Mouse (Mus musculus): ENCODE measurements around the gene Cyp2s1. TPM values are rescaled to one million over a fixed set of nuclear protein-coding genes. Genes with fewer than 3 reads are reported as not detected.
"Not testable (repeated sequence)": the region's sequence is repeated elsewhere in the genome, so short reads cannot be mapped to it uniquely, and the experiment has no call there.

The Cyp2s1 gene
- total RNA-seq, 2 experiments from 2014 or later: 0.27 to 0.52 TPM

- DNase-seq: no peak
Observed at GRCm38 (mm10) chr7:25811716-25812115, 5.0 kb downstream of the Cyp2s1 start.

DNA sequence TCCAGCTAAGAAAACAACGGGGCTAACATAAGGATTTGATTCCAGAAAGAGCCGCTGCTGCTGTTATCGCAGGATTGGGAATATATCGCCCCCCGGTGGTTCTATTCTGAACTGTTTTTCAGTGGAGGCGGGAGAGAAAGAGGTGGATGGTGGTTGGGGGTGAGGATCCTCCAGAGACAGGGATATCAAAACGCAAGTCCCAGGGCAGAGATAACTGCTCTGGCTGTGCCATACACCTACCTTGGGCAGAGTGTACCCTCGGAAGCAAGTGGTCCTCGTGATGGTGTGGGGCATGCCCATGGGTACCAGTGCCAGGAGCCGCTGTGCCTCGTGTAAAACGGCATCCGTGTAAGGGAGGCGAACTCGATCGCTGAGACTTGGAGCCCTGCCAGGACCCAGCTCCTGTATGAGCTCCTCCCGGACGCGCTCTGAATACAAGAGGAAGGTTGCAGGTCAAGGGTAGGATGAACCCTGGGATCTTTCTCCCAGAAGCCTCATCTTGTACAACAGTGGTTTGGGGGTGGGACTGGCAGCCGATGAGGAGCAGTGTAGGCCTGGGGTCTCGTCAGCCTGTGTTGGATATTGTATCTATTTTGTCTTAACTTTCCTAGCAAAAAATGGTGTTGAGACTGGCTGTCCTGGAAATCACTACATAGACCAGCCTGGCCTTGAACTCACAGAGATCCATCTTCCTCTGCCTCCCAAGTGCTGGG is 10.9 kb downstream of the Cyp2s1 start:
- DNase-seq: peak; percentile 76

DNA sequence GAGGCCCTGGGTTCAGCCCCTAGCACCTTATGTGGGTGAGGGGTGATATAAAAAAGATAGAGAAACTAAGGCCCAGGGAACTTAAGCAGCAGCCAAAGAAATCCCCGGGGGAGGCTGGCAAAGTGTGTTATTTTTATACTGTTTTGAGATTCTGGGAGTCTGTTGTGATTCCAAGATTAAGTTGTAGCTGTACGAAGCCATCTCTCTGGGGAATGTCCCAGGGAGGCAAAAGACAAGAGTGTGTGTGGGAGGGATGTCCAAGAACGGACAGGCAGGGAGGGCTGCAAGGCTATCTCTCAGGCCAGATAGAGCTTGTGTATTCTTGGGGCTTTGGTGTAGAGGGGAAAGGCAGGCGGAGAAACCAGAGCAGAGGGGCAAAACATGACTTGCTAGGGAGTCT is 11.9 kb downstream of the Cyp2s1 start:
- DNase-seq: no peak

DNA sequence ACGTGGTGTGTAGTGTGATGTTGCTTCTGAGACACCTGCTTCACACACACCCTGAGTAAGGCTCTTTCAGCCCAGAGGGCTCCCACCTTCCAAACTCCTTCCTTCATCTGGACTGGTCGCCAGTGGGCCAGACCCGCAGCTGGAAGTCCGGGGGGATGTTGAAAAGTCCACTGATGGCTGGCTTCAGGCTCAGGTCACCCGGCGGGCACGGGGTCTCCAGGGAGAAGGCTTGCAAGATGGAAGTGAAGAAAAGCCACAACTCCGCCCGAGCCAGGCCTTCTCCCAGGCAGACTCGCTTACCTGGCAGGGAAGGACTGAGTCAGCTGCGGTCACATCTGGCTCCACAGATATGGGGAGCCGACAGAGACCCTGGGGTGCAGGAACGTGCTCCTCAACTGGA is 13.3 kb downstream of the Cyp2s1 start:
- no peak for DNase-seq

DNA sequence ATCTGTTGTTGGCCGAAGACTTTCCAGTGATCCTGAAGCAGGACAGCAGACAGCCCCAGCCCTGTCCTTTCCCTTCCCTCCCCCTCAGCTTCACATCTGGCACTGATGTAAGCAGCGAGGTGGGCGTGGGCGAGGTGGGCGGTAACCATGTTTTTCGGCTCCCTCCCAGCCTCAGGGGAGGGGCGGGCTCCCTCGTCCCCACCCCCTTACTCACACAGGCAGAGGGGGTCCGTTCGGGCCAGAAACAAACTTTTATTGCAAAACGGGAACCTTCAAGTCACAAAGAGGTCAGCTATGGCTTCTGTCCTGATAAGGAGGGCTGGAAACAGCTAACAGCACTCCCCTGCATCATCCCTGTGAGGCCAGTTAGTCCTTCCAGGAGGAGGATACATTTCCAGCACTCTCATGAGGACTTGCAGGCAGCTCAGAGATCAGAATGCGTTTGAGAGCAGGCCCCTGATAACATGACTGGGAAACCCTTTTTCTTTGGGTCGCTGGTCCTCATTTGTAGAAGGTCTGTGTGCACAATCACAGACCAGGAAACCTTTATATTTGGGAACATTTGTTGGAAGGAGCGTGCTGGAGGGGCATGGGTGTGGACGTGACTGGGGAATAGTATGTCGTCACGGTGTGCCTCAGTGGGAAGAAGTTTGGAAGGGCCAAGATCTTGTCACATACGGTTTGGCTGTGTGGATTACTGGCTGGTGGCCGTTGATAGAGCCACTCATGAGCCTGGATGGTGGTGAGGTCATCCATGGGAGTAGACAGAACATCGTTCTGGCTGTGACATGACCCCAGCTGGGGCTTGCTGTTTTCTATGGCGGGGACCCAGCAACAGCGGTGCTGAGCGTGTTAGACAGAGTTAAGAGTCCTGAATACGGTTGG is 14.2 kb downstream of the Cyp2s1 start:
- DNase-seq: peak; percentile 81

DNA sequence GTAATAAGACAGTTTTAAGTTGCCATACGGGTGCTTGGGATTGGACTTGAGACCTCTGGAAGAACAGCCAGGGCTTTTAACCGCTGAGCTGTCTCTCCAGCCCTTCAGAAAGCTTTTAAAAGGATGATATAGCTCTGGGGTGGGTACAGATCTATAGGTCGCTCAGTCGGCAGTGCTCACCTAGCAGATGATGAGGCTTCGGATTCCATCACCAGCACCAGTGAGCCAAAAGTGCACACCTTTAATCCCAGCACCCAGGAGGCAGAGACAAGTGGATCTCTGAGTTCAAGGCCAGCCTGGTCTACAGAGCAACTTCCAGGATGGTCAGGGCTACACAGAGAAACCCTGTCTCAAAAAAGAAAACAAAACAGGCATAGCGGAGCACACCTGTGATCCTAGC is 15.7 kb downstream of the Cyp2s1 start:
- no peak for DNase-seq

DNA sequence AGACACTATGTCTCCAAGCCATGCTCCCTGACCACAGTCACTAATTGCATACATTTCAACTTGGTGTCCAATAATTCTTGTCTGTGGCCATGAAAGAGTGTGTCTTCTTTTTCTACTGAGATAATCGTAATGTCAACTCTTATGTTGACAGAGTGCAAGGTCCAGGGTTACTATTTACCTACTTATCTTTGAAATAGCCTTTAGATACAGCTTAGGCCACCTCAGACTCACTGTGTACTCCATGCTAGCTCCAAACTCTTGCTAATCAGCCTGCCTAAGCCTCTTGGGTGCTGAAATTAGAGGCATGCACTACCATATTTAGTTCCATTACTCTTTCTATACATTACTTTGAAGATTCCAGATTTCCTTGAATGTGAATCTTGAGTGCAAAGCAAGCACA is 17.3 kb downstream of the Cyp2s1 start:
- no peak for DNase-seq

- DNase-seq: no peak
Observed at GRCm38 (mm10) chr7:25798540-25798939, 18.2 kb downstream of the Cyp2s1 start.

GRCm38 (mm10) chr7:25794775-25795174 is 21.9 kb downstream of the Cyp2s1 start:
- DNase-seq: no peak

DNA sequence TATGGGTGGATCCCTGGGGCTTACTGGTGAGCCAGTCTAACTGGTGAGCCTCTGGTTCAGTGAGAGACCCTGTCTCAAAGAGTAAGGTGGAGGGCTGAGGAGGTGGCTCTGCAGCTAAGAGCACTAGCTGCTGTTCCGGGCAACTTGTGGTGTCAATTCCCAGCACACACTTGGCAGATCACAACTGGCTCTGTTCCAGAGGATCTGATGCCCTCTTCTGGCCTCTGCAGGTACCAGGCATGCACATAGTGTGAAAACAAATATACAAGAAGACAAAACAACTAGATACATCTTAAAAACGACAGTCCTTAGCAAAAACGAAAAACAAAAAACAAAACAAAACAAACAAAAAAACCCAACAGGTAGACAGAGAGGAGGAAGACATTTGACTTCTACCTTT is 23.0 kb downstream of the Cyp2s1 start:
- peak; percentile 43 for DNase-seq

DNA sequence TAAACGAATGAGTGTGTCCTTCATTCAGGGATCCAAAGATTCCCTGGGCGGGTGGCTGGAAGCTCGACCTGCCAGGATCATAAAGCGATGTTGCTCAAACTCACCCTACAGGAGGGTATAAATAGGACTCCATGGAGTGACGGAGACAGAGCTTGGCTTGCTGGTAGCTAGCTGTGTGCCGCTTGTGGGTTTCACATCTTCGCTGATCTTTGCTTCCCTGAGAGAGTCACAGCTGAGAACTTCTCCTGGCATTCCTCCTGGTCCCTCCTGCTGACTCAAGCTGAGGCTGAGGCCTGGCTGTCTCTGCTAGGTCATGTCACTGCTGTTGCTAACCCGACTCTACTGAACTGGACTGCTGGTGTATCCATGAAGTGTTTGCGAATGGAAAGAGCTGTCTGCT is 23.7 kb downstream of the Cyp2s1 start:
- not testable (repeated sequence) for DNase-seq

- DNase-seq: no peak
Observed at GRCm38 (mm10) chr7:25790615-25791014, 26.1 kb downstream of the Cyp2s1 start.

DNA sequence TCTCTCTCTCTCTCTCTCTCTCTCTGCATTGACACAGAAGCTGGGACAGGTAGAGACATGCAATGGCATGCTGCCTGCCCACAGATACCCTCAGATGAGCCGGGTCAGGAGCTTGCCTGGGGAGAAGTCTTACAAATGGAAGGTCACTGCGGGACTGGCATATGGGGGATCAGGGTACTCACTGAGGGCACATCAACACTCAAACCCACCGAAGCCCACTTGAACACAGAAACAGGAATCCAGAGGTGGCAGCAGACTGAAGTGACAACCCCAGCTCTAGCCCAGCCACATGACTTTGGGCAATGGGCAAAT is 27.6 kb downstream of the Cyp2s1 start:
- DNase-seq: no peak

GRCm38 (mm10) chr7:25788220-25789128 is 28.2 kb downstream of the Cyp2s1 start, which contains the start of gene Axl:
Gene Axl, minus strand, starts transcription at chr7:25788705.
- DNase-seq: peak; percentile 71

GRCm38 (mm10) chr7:25787456-25788219 is 29.1 kb downstream of the Cyp2s1 start:
- DNase-seq: no peak

DNA sequence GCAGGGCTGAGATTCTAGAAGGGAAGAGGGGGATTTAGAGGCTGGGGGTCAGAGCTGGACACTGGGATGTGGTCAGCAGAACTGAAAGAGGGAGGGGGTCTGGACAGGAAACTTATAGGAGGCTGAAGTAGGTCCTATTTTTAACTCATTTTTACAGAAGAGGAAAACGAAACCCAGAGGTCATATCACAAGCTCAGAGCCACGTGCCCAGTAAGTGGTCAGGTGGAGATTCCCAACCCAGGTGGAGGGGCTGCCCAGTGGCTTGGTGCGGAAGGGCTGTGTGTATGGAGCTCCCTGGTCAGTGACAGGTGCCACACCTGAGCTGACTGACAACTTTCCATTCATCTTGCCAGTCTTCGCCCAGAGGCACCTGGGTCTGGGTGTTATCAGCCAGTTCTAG is 29.7 kb downstream of the Cyp2s1 start:
- no peak for DNase-seq

GRCm38 (mm10) chr7:25785752-25786151 is 31.0 kb downstream of the Cyp2s1 start:
- DNase-seq: no peak

DNA sequence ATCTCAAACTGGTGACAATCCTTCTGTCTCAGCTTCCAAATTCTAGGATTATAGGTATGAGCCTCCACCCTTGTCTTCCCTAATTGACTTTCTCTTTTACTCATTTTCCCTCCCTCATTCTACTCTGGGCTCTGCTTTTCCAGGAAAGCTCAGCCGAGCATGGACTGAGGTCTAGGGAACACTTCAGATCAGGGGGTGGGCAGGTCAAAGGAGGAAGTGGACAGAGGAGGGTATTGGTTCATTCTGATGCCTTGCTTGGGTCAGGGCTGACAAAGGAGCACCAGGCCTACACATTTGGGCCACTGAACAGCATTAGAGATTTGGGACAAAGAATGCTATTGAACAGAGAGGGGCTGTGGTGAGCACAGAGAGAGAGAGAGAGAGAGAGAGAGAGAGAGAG is 31.9 kb downstream of the Cyp2s1 start:
- DNase-seq: no peak

DNA sequence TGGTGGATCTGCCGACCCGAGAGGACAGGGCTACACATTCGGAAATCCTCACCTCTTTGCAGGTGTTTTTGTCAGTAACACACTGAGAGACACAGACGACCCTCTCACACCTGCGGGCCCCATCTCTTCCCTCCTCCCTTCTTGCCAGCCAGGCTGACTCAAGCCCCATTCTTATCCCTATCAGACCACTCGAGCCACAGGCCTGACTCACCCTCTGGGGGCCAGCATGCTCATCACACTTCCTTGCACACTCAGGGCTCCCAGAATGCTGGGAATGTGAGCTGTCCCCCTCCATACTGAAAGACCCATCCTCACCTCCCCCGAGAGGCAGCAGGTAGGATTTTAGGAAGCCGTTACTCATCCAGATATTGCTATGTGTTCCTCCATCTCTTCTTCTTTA is 33.0 kb downstream of the Cyp2s1 start:
- no peak for DNase-seq

- no peak for DNase-seq
Observed at GRCm38 (mm10) chr7:25782744-25783143, 34.0 kb downstream of the Cyp2s1 start.

- no peak for DNase-seq
Observed at GRCm38 (mm10) chr7:25781937-25782610, 34.6 kb downstream of the Cyp2s1 start.

All from gastrocnemius, postnatal 10 days (tissue).